Mouse (Mus musculus): ENCODE results near the gene Nfya. TPM values are rescaled to one million over a fixed set of nuclear protein-coding genes. Genes with fewer than 3 reads are reported as not detected.

The Nfya gene
- total and polyA plus RNA-seq, 3 experiments: 26.9 to 44.2 (median 29.3) TPM

GRCm38 (mm10) chr17:48345824-48346223, 63.9 kb downstream of the Nfya start:
- Histone ChIP-seq H3K27ac (ENCODE audit: insufficient read depth, low read depth) (no peak overlapping the region), H3K4me3 (replicated peaks in 1 of 3; ENCODE audit: low read depth in 2 of 3, low read length in 2 of 3, poor library complexity in 1 of 3) (no peak overlapping the region), H3K9ac (ENCODE audit: insufficient read depth, low read depth) (no peak overlapping the region), H3K9me3 (replicated peaks; ENCODE audit: low read length) (no peaks in the 10 kb centered on the region), H3K79me2 (replicated peaks; ENCODE audit: control insufficient read depth, extremely low read depth, insufficient read depth, poor library complexity, severe bottlenecking) (no peaks in the 10 kb centered on the region), H3K4me1 (ENCODE audit: control insufficient read depth in 1 of 2, insufficient read depth in 2 of 2) (peaks cover 0 to 20% of the 10 kb centered on the region in 2 experiments; a peak in 2 of 4 replicates), H3K27me3 (replicated peaks) (no peaks in the 10 kb centered on the region), H3K4me2 (ENCODE audit: insufficient read depth, low read depth, poor library complexity, severe bottlenecking) (no peak overlapping the region), H3K36me3 (replicated peaks in 1 of 2; ENCODE audit: control insufficient read depth in 1 of 2, insufficient read depth in 1 of 2, low read length in 1 of 2) (no peaks in the 10 kb centered on the region)
- TF ChIP-seq KAT2A (IDR thresholded peaks at IDR 0.05; ENCODE audit: insufficient replicate concordance, low read length): no peak
- no peak for TF ChIP-seq MAX (IDR thresholded peaks at IDR 0.05; ENCODE audit: low read length)
- no peak for TF ChIP-seq MEF2A (IDR thresholded peaks at IDR 0.05; ENCODE audit: borderline replicate concordance, low read depth, low read length)
- TF ChIP-seq SMC3 (IDR thresholded peaks at IDR 0.05; ENCODE audit: low read depth, low read length): no peak
- no peak for TF ChIP-seq ELF1 (IDR thresholded peaks at IDR 0.05; ENCODE audit: low read depth, low read length)
- TF ChIP-seq ZC3H11A (IDR thresholded peaks at IDR 0.05; ENCODE audit: low read depth, low read length): no peak
- no peak for TF ChIP-seq UBTF (IDR thresholded peaks at IDR 0.05; ENCODE audit: low read depth, low read length)
- TF ChIP-seq PAX5 (IDR thresholded peaks at IDR 0.05; ENCODE audit: low read length): no peak
- no peak for TF ChIP-seq JUND (conservative IDR thresholded peaks at IDR 0.05; ENCODE audit: low read depth, low read length)
- TF ChIP-seq CHD1 (IDR thresholded peaks at IDR 0.05; ENCODE audit: low read depth, low read length): no peak
- no peak for TF ChIP-seq NRF1 (IDR thresholded peaks at IDR 0.05; ENCODE audit: low read depth, low read length)
- no peak for TF ChIP-seq USF2 (conservative IDR thresholded peaks at IDR 0.05; ENCODE audit: low read depth, low read length)
- TF ChIP-seq TCF12 (IDR thresholded peaks at IDR 0.05; ENCODE audit: low read depth, low read length): no peak
- TF ChIP-seq NELFE (IDR thresholded peaks at IDR 0.05; ENCODE audit: low read depth, low read length): no peak
- TF ChIP-seq TBP (conservative IDR thresholded peaks at IDR 0.05; ENCODE audit: low read depth, low read length): no peak
- TF ChIP-seq BHLHE40 (IDR thresholded peaks at IDR 0.05; ENCODE audit: low read depth, low read length): no peak
- TF ChIP-seq POLR2A (IDR thresholded peaks at IDR 0.05; ENCODE audit: low read depth, low read length): no peak
- no peak for TF ChIP-seq MYC (IDR thresholded peaks at IDR 0.05; ENCODE audit: low read depth, low read length)
- TF ChIP-seq ZKSCAN1 (IDR thresholded peaks at IDR 0.05; ENCODE audit: borderline replicate concordance, low read depth, low read length): no peak
- no peak for TF ChIP-seq EP300 (IDR thresholded peaks at IDR 0.05; ENCODE audit: low read length)
- in situ Hi-C loops (cut with MboI; ENCODE audit: low pct_ligation_motif_present, low pct_unique_long_range_greater_than_20kb, low sequenced_read_pairs) (no loop called here), dilution Hi-C loops (cut with MboI; ENCODE audit: extremely low pct_ligation_motif_present, extremely low pct_unique_long_range_greater_than_20kb, low sequenced_read_pairs) (no loop called here)
- DNase-seq (ENCODE audit: extremely low read depth): no peak

DNA sequence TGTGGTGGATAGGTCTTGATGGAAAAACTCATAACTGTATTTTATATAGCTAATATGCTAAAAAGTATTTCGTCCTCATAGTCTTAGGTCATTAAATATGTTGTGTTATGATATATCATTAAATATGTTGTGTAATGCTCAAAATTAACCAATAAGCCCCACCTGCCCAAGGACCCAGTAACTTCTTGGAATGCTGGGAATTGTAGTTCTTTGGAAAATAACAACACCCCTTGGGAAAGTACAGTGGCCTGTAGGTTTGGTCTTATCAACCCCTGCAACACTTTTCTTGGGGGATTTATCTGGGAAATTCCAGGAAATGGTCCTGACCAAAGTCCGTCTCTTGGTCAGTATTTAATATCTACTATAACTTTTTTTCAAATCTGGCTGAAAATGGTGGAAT, 66.6 kb downstream of the Nfya start:
- dilution Hi-C loops (cut with MboI; ENCODE audit: extremely low pct_ligation_motif_present, extremely low pct_unique_long_range_greater_than_20kb, low sequenced_read_pairs): no loop called here
- H3K36me3 ChIP-seq (replicated peaks in 1 of 2; ENCODE audit: control insufficient read depth in 1 of 2, insufficient read depth in 1 of 2, low read length in 1 of 2): no peaks in the 10 kb centered on the region
- no peak overlapping the region for H3K4me2 ChIP-seq (ENCODE audit: insufficient read depth, low read depth, poor library complexity, severe bottlenecking)
- in situ Hi-C loops (cut with MboI; ENCODE audit: low pct_ligation_motif_present, low pct_unique_long_range_greater_than_20kb, low sequenced_read_pairs): no loop called here
- peaks cover 0 to 21% of the 10 kb centered on the region in 2 experiments; a peak in 2 of 4 replicates for H3K4me1 ChIP-seq (ENCODE audit: control insufficient read depth in 1 of 2, insufficient read depth in 2 of 2)
- H3K27ac ChIP-seq (ENCODE audit: insufficient read depth, low read depth): no peak overlapping the region
- no peaks in the 10 kb centered on the region for H3K27me3 ChIP-seq (replicated peaks)
- H3K4me3 ChIP-seq (replicated peaks in 1 of 3; ENCODE audit: low read depth in 2 of 3, low read length in 2 of 3, poor library complexity in 1 of 3): no peak overlapping the region
- no peak overlapping the region for H3K9ac ChIP-seq (ENCODE audit: insufficient read depth, low read depth)
- DNase-seq (ENCODE audit: extremely low read depth): no peak
- H3K79me2 ChIP-seq (replicated peaks; ENCODE audit: control insufficient read depth, extremely low read depth, insufficient read depth, poor library complexity, severe bottlenecking): no peaks in the 10 kb centered on the region
- H3K9me3 ChIP-seq (replicated peaks; ENCODE audit: low read length): peaks cover 3% of the 10 kb centered on the region
- TF ChIP-seq ZKSCAN1 (IDR thresholded peaks at IDR 0.05; ENCODE audit: borderline replicate concordance, low read depth, low read length) (no peak), KAT2A (IDR thresholded peaks at IDR 0.05; ENCODE audit: insufficient replicate concordance, low read length) (no peak), POLR2AphosphoS2 (IDR thresholded peaks at IDR 0.05; ENCODE audit: low read depth, low read length) (no peak), BHLHE40 (IDR thresholded peaks at IDR 0.05; ENCODE audit: low read depth, low read length) (no peak), PAX5 (IDR thresholded peaks at IDR 0.05; ENCODE audit: low read length) (no peak), HCFC1 (IDR thresholded peaks at IDR 0.05; ENCODE audit: low read depth, low read length) (no peak), ZNF384 (IDR thresholded peaks at IDR 0.05; ENCODE audit: low read depth, low read length) (no peak), POLR2A (IDR thresholded peaks at IDR 0.05; ENCODE audit: low read depth, low read length) (no peak), SMC3 (IDR thresholded peaks at IDR 0.05; ENCODE audit: low read depth, low read length) (no peak), MAZ (IDR thresholded peaks at IDR 0.05; ENCODE audit: low read depth, low read length) (no peak)
